Mouse (Mus musculus): ENCODE measurements at regions not wholly inside any gene's neighbourhood (a gene's known extent, or its start where the extent isn't known, plus 50 kb on each side); places are given as distances from the start of the nearest gene placed in this dataset.

GRCm38 (mm10) chr1:154061851-154062250 is 139.1 kb upstream of the Zfp648 start:
- TF ChIP-seq CTCF (IDR thresholded peaks at IDR 0.05; ENCODE audit: borderline replicate concordance, insufficient read depth, low read depth, low read length) (no peak), POLR2A (IDR thresholded peaks at IDR 0.05; ENCODE audit: borderline replicate concordance, insufficient read depth, low read length) (no peak)
